ENCODE assay signal across 8 mouse cellular contexts in genomic region chr13:59144321-59144856, GRCm38 (mm10).
DNase-seq lines count a peak whose midpoint lies in the region; ATAC-seq lines count a peak whose summit lies in the region.

No protein-coding gene starts in this region.

- peak; percentile 55 for DNase-seq in embryo, embryonic 11 days
- DNase-seq in embryo, embryonic 9.5 days (ENCODE audit: extremely low spot score), result no peak
- peak; percentile 66 for DNase-seq in left cerebral cortex, adult 11 months (ENCODE audit: low spot score)
- DNase-seq in urinary bladder, adult 2 months (ENCODE audit: low spot score), result no peak
- no peak for DNase-seq in yolk sac, embryonic 10.5 days (ENCODE audit: low spot score)
- no peak for DNase-seq in MN1 (ENCODE audit: low spot score)

- H3K27ac ChIP-seq in forebrain, embryonic 15.5 days (replicated peaks), result peak overlapping the region; percentile 85
- peak overlapping the region; percentile 80 for H3K27ac ChIP-seq in neural tube, embryonic 15.5 days (replicated peaks)

- H3K9ac ChIP-seq in forebrain, embryonic 15.5 days (replicated peaks), result no peak overlapping the region
- H3K9ac ChIP-seq in neural tube, embryonic 15.5 days (replicated peaks), result no peak overlapping the region

- H3K4me3 ChIP-seq in forebrain, embryonic 15.5 days, result no peak overlapping the region
- H3K4me3 ChIP-seq in neural tube, embryonic 15.5 days (replicated peaks), result 0 out of 2 replicates have a peak overlapping the region, but pooled peaks have one; percentile 12

- H3K9me3 ChIP-seq in forebrain, embryonic 15.5 days, result no peaks in the 10 kb centered on the region
- H3K9me3 ChIP-seq in neural tube, embryonic 15.5 days (replicated peaks), result no peaks in the 10 kb centered on the region

- peak overlapping the region; percentile 21 for H3K4me2 ChIP-seq in forebrain, embryonic 15.5 days (replicated peaks)
- H3K4me2 ChIP-seq in neural tube, embryonic 15.5 days, result peak overlapping the region; percentile 46

- ATAC-seq in forebrain, embryonic 15.5 days (replicated peaks), result peak; percentile 93
- peak; percentile 89 for ATAC-seq in neural tube, embryonic 15.5 days (ENCODE audit: low FRiP score)

- H3K36me3 ChIP-seq in forebrain, embryonic 15.5 days, result no peaks in the 10 kb centered on the region
- H3K36me3 ChIP-seq in neural tube, embryonic 15.5 days, result no peaks in the 10 kb centered on the region

- no peaks in the 10 kb centered on the region for H3K27me3 ChIP-seq in forebrain, embryonic 15.5 days
- no peaks in the 10 kb centered on the region for H3K27me3 ChIP-seq in neural tube, embryonic 15.5 days (replicated peaks)

- peaks cover 59% of the 10 kb centered on the region for H3K4me1 ChIP-seq in forebrain, embryonic 15.5 days
- H3K4me1 ChIP-seq in neural tube, embryonic 15.5 days, result peaks cover 35% of the 10 kb centered on the region

- WGBS in forebrain, embryonic 15.5 days, result 15% methylated on average over 11 of the region's 11 CpGs
- 15% methylated on average over 11 of the region's 11 CpGs for WGBS in neural tube, embryonic 15.5 days

Comparison
In these comparisons a context has a peak if more than half of its experiments do, and no peak if none do; other contexts are left out.
1. DNase-seq: peak in embryo, embryonic 11 days (single experiment) and left cerebral cortex, adult 11 months (single experiment); none in embryo, embryonic 9.5 days (single experiment), urinary bladder, adult 2 months (single experiment), yolk sac, embryonic 10.5 days (single experiment) and MN1 (single experiment).